Mouse (Mus musculus) cerebellum, adult (tissue): ENCODE measurements around the gene Loxl1.
"Not testable (repeated sequence)": the region's sequence is repeated elsewhere in the genome, so short reads cannot be mapped to it uniquely, and the experiment has no call there.

Experiments
- ATAC-seq: cut with Nextera tagmentation; 2 replicates; pipeline ENCODE4 v1.9.2; 2017; ENCODE audit warnings: mild to moderate bottlenecking, moderate library complexity, mixed read lengths; ENCODE audit not compliant: insufficient number of reproducible peaks, low FRiP score, low TSS enrichment

Loxl1 gene

DNA sequence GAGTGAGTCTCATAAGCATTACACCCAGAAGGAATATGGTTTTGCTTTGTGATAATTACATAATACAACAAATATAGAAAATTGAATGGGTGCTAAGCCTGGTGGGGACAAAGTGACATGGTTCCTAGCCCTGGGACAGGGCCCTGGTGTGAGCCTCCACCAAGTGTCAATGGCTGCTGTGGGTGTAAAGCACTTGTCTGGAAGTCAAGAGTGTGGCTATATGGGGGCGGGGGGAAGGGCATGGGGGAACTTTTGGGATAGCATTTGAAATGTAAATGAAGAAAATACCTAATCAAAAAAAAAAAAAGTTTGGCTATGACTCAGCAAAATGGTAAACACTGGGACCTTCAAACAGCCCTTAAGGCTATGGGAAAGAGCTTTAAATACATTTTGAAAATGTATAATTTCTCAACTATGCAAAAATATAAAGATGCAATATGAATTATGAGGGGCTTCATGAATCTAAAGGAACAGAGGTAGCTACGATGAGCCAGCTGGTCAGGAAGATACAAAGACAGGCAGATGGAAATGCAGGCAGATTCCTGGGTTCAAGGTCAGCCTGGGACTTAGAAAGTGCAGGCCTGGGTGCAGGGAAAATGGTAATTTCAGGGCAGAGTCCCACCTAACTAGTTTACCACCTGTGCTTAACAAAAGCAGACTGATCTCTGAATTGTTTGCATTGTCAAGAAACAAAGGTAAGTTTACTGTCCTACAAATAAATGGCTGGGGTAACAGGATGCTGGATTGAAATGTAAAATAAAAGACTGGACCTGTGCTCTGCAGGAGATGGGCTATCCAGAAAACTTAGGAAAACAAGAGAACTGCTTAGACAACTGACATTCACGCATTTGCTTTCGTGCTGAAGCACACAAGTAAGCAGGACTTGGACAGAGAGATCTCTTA, 33.9 kb downstream of the Loxl1 start:
- ATAC-seq, result no peak

DNA sequence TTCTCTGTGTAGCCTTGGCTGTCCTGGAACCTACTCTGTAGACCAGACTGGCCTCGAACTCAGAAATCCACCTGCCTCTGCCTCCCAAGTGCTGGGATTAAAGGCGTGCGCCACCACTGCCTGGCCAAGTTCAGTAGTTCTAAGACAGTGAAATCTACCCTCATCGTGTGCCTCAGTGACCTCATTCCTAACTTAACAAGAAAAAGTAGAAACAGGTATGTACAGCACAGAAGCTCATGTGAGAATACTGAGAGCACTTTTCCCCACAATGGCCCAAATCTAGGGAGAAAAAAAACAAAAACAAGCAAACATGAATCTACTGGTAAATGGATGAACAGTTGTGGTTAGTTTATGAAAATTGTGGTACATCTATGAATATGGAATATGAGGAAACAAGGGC, 34.7 kb downstream of the Loxl1 start:
- no peak for ATAC-seq

DNA sequence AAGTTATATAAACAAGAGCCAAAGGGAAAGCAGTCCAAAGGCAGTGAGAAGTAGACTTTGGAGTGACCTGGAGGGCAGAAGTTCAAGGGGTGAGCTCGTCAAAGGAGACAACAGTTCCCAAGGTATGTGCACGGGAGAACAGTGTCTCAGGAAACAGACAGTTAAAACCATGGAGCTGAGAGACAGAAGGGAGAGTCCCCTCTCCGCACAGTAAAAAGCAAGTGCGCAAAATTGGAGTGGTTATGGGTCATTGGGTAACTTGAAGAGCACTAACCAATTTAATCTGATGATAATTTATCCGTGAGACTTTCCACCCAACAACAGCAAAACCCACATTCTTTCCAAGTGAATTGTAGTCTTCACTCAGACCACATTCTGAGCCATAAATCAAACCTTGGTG, 36.6 kb downstream of the Loxl1 start:
- no peak for ATAC-seq

DNA sequence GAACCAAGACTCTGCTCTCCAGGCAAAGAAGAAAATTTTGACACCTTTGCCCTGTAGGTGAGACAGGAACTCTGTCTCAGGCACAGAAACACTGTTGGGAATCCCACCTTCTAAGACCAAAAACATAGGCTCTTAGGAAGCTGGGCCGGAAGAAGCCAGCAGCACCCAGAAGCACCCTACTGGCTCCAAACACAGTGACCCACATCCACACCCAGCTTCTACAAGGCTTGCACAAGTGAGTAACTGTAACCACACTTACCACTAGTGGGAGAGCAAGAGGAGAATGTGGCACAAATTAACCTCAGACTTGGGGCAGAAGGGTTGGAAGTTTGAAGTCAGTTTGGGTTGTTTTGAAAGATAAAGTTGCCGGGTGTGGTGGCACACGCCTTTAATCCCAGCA, 37.2 kb downstream of the Loxl1 start:
- 0 out of 2 replicates have a peak, but pooled peaks have one; percentile 26 for ATAC-seq

DNA sequence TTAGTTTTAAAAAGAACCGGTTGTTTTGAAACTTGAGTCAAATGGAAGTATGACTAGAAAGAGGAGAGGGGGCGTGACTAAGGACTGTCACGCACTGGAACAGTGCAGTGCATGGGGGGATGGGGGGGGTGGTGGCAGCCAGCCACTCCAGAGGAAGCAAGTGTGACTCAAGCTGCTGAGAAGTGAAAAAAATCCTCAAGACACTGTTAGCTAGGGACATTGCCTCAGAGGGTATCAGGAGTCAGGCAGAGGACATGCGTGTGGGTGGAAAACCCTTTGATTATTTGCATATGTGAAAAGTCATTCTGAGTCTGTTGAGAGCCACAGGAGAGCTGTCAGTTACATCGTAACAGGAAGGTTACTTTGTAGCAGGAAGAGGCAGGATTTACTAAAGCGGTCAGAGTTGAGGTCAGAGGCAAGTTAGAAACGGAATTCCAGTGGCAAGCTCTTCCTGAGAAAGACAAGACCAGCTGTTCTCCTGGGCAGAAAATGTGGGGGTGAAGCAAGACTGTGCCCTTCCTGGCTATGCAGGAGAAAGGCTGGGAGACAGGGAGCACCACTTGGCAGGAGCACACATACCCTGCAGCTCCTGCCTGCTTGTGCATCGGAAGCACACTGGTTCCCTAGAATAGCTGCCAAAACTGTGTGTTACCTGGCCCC, 37.7 kb downstream of the Loxl1 start:
- peak; percentile 10; the same call in 1 of the 2 replicates for ATAC-seq

DNA sequence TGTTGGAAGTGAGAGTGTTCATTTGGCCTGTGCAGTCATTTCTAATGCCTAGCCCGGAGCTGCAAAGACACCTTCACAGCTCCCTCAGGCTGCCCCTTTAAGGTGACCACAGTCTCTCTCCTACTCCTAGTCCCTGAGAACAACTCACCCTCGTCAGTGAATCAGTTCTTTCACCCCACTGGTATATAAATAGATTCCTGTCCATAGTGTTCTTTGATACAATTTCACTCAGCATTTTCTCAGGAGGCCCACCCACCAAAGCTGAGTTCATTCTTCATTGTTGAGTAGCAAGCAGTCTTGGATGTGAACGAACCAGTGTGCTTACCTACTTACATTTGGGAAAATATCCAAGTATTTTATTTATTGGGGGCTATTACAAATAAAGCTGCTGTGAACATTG, 38.4 kb downstream of the Loxl1 start:
- no peak for ATAC-seq

DNA sequence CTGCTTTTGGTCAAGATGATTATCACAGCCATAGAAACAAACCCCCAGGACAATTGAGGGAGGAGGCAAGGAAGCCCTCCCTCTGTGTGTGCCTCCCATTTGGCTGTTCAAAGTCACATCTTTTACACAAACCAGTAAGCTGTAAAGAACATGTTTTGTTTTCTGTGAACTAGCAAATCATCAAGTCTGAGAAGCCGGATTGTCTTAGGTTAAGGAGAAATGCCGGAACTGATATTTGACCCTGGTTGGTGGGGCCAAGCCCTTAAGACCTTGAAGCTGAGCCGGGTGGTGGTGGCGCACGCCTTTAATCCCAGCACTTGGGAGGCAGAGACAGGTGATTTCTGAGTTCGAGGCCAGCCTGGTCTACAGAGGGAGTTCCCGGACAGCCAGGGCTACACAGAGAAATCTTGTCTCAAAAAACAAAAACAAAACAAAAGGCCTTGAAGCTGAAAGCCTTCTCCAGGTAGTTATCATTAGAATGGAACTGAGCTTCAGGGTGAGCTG, 38.8 kb downstream of the Loxl1 start:
- ATAC-seq, result no peak

DNA sequence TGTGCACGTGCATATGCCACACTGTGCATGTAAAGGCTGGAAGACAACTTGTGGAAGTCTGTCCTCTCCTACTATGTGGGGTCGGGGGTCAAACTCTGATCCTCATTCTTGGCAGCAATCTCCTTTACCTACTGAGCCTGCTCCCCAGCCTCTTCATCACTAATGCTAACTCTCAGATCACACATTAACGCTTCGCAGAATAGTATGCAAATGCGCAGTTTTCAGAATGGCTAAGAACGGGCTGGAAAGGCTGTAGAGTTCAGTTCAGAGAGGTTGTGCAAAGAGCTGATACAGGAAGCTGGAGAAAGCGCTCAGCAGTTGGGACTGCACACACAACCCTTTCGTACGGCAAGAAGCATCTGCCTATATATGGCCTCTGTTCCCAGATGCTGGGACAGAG, 40.1 kb downstream of the Loxl1 start:
- ATAC-seq, result no peak

DNA sequence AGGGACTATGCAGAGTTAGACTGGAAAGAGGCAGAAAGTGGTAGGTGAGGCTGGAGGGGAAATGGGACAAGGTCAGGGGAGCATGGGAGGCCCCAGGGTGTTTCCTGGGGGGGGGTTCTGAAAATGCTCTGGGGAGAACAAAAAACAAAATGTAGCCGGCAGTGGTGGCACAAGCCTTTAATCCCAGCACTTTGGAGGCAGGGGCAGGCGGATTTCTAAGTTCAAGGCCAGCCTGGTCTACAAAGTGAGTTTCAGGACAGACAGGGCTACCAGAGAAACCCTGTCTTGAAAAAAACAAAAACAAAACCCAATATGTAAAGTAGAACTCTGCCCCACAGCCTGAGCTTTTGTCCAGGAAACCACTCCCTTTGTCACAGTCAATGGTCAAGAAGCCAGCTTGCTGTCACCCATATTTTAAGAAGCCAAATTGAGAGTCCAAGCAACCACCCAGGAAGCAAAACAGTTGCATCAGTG, 40.9 kb downstream of the Loxl1 start:
- no peak for ATAC-seq

DNA sequence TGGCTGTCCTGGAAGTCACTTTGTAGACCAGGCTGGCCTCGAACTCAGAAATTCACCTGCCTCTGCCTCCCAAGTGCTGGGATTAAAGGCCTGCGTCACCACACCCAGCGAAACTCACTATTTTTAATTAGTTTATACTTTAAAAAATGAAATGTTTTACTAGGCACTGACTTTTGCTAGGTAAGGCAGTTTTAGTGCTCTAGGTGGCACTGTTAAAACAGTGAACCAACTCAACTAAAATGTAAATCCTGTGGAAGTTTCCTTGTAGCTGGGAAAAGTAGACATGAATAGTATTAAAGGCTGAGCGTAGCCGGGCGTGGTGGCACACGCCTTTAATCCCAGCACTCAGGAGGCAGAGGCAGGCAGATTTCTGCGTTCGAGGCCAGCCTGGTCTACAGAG, 41.4 kb downstream of the Loxl1 start:
- not testable (repeated sequence) for ATAC-seq

DNA sequence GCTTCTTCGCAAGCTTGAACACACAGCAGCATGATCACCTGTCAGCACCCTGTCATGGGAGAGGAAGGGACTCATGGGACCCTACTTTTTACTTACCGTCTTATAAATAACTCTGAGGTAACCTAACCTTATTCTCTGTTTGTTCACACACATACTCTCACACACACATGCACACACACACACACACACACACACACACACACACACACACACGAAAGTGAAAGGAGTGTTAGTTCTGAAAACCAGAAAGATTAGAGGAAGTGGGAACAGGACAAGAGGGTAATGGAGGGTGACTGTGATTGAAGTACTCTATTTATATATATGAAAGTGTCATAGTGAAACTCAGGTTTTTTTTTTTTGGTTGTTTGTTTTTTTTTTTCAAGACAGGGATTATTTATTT, 41.9 kb downstream of the Loxl1 start:
- ATAC-seq, result no peak

DNA sequence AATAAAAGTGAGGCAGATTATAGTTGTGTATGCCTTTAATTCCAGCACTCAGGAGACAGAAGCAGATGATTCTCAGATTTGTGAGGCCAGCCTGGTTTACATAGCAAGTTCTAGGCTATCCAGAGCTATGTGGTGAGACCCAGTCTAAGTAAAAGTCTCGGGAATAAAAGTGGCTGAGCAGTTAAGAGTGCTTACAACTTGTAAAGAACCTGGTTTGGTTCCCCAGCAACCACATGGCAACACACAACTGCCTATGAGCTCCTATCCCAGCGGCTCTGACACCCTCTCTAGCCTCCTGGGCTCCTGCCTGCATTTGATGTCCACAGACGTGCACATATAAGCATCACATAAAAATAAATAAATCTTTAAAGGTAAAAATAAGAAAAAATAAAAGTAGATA, 42.9 kb downstream of the Loxl1 start:
- no peak for ATAC-seq

DNA sequence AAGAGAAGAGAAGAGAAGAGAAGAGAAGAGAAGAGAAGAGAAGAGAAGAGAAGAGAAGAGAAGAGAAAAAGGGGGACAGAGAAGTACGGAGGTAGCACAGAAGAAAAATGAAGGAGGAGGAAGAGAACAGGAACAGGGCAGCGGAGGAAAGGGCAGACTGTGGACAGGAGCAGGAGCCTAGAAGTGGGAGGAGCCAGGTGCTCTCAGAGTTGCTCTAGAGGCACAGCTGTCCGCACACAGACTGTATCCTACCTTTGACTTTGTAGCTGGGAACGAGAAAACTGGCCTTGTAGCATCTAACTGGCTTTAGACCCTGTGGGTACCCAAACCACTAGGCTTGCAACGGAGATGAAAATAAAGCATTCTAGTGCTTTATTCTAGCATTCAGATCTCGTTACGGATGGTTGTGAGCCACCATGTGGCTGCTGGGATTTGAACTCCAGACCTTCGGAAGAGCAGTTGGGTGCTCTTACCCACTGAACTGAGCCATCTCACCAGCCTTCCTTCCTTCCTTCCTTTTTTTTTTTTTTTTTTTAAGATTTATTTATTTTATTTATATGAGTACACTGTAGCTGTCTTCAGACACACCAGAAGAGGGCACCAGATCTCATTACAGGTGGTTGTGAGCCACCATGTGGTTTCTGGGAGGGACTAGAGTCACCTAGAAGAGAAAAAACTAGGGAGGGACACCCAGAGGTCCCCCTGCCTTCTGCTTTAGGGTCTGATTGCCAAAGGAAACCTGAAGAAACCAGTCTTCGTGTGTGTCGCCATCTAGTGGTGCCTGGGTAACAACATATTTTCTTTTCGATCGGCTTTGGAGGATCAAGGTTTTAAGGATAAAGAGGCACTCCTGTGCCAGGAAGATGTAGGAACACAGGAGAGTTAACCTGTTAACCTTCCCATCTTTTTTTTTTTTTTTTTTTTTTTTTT, 44.3 kb downstream of the Loxl1 start:
- ATAC-seq, result no peak

DNA sequence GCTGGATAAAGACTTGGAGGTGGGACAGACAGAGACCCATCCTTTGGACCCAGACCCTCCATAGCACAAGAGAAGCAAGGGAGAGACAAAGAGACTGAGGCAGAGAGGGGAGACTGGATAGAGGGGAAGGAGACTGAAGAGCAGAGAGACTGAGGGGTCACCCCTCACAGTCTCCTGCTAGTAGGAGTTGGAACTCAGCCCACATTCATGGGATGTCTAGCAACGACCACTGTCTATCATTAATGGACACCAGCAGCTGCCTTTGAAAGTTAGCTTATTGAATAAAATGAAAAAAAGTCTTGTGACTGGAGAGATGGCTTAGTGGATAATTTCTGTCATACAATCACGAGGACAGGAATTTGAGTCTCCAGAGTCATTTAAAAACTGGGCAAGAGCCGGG, 45.9 kb downstream of the Loxl1 start:
- no peak for ATAC-seq

DNA sequence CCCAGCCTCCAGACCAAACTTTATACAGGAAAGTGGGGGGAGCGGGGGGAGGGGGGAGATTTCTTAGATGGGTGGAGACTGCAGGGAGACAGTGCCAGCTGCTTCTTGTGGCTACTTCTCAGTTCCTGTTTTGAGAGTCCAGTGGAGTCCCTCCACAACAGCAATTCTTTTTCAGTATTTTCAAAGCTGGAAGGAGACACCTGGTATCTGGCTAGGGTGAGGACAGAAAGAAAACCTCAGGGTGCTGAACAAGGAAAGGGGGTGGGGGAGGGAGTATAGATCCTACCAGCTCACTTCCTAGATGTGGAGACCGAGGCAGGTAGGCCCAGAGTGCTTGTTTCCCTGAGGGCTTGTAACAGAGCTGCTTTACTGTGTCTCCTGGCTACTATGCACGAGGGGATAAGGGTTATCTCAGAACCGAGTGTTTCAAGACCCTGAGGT, 46.4 kb downstream of the Loxl1 start:
- no peak for ATAC-seq

DNA sequence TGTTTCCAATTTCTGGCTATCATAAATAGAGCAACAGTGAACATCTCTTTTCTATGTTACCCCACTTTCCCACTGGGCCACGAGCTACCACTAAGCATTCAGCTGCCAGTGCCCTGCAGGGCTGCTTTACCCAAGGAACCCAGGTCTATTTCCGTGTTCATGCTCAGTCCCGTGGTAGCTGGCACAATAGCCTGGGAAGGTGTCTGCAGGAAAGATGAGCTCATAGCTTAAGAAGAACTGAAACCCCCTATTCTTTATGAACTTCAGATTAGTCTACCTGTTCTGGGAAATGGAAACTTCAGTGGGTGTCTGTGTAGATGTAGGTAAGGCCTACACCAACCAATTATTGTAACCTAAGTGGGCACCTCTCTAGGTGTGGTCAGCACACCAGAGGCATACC, 47.6 kb downstream of the Loxl1 start:
- no peak for ATAC-seq

DNA sequence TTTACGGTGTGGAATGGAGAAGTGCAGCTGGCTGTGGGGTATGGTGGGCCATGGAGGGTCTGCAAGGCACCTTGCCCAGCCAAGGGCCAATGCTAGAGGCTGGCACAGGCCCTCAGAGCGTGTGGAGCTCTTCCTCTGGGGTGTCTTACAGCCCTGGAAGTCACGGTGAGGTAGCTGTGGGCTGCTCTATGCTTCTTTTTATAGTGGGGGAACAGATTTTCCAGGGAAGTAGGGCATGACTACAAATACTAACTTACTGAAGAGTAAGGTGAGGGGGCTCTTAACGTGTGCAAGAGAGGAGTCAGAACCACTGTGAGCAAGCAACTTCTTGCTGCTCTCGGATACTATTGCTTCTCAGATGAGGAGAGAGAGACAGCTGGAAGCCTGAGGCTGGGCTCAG, 50.5 kb downstream of the Loxl1 start:
- ATAC-seq, result no peak

DNA sequence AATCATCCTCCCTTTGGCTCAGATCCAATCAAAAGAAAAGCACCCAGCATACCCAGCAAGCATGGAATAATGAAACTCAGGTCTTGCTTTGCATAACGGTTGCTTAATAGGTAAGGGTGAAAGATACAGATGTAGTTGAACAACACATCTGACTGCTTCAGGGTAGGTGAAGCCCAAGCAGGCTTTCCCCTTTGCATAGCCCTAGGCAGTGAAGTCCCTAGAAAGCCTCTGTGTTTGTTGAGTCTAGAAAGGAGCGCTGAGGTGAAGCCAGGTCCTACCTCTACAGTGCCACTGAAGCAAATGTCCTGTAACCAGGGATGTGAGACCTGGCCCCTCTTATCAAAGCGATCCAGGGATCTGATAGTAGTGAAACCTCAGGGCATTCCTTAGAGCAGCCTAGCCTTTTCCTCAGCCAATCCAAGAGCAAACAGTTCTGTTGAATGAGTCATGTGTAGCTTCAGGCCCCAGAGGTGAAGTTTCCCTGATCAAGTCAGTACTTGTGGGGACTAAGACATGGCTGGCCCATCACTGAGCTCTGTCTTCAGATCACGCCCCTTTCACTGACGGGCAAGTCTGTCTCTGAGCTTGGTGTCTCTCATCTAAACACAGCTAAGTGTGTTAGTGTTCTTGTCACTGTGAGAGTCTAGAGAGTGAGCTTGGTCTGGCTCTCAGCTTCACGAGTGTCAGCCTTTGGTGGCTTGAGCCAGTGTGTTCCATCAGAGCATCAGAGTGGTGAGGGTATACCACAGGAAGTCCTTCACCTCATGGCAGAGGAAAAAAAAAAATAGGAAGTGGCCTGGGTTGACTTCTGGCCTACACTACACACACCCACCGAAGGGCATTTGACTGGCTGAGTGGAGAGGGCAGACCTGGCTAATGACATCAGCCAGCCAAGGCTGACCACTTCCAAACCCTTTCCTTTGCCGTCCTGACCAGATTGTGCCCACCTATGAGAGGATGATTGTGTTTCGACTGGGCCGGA, 57.0 kb downstream of the Loxl1 start:
- ATAC-seq, result no peak

DNA sequence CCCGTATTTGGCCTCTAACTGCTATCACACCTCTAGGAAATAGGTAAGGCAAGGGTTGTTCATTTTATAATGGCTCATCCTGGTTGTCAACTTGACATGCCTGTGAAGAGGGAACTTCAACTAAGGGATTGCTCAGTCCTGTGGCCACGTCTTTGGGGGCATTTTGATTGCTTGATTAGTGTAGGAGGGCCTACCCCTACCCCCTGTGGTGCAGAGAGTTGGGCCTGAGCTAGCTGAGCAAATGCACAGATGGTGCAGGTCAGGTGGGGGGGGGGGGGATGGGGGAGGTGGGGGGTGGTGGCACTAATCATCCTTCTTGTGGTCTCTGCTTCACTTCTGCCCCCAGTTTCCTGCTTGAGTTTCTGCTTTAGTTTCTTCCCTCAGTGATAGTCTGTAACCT, 57.9 kb downstream of the Loxl1 start:
- no peak for ATAC-seq
